Mouse (Mus musculus) adrenal gland, postnatal 0 days (tissue): ENCODE measurements around the gene Gpr82. TPM values are rescaled to one million over a fixed set of nuclear protein-coding genes. Genes with fewer than 3 reads are reported as not detected.

Source experiments
- microRNA-seq: library from miRNA; unstranded; fragments of <30 nt; microRNA quantifications from one replicate; pipeline ENCODE4, GENCODE M21; 2016; ENCODE audit warnings: borderline replicate concordance; ENCODE audit not compliant: insufficient number of aligned reads
- polyA plus RNA-seq: library from polyadenylated mRNA; unstranded; fragments of >200 nt; fragmentation: Nextera tagmentation; extraction: Ambion mirVana; gene quantifications from 2 replicates; pipeline ENCODE4 v1.2.1, GENCODE M21; 2015

The Gpr82 gene
- 0.32 TPM in 1 of 2 replicates, not detected in the other for polyA plus RNA-seq

DNA sequence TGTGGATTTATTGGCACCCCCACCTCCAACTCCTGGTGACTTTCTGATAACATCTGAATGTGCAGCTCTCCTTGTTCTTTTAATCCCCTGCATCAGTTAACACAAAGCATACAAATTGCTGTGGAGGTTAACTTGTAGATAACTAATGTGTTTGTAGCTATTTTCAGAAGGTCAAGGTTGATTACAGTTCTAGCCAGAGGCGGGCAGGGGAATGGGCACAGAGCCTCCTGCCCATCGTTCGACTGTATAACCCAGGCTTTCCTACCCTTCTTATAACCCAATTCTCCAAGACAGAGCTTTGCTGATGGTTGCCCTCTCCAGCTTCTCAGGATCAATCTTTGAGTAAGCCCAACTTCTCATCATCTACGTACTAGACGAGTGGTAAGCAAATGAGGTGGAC is at the start of gene Gpr82:
TSS of gene Gpr82 (plus strand) at position 301 of the 400 bp plus-strand sequence.

GRCm38 (mm10) chrX:13631599-13632283 is 29.4 kb upstream of the Gpr82 start, which contains the start of gene Gpr34:
Gpr34 (plus strand) TSS chrX:13632089.

Small RNA genes within 50 kb of the gene (microRNA-seq; reads per million reads assigned to microRNA genes)
- not detected for gene Gm25246

Other genes starting within 250 kb of the Gpr82 start
- 0.09 and 0.14 TPM in 2 replicates for gene Nyx, start 195.3 kb upstream of the Gpr82 start, polyA plus RNA-seq
- 3.9 and 5.5 TPM in 2 replicates for gene Gpr34, start 29.3 kb upstream of the Gpr82 start, polyA plus RNA-seq
- gene Cask, start 190.0 kb downstream of the Gpr82 start, polyA plus RNA-seq, result 14.0 and 14.6 TPM in 2 replicates